Mouse (Mus musculus) embryo, embryonic 10 days (tissue): ENCODE data around the gene Odf4.

Source experiments
- DNase-seq: peaks from one replicate; pipeline ENCODE4 v3.0.0-alpha.2; 2015; ENCODE audit warnings: low spot score

Gene Odf4

GRCm38 (mm10) chr11:68902367-68902766 is 24.5 kb downstream of the Odf4 start:
- DNase-seq, result no peak

DNA sequence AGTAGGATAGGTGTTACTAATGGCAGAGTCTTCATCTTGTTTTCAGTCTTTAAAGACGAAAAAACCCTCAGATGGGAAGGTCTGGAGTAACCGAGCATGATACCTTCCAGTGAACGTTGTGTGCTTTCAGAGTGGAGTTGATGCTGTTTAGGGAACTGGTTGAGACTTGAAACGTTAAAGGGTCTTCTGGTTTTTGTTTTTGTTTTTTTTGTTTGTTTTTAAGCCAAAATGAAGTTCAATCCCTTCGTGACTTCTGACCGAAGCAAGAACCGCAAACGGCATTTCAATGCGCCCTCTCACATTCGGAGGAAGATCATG is 24.9 kb downstream of the Odf4 start:
- no peak for DNase-seq

DNA sequence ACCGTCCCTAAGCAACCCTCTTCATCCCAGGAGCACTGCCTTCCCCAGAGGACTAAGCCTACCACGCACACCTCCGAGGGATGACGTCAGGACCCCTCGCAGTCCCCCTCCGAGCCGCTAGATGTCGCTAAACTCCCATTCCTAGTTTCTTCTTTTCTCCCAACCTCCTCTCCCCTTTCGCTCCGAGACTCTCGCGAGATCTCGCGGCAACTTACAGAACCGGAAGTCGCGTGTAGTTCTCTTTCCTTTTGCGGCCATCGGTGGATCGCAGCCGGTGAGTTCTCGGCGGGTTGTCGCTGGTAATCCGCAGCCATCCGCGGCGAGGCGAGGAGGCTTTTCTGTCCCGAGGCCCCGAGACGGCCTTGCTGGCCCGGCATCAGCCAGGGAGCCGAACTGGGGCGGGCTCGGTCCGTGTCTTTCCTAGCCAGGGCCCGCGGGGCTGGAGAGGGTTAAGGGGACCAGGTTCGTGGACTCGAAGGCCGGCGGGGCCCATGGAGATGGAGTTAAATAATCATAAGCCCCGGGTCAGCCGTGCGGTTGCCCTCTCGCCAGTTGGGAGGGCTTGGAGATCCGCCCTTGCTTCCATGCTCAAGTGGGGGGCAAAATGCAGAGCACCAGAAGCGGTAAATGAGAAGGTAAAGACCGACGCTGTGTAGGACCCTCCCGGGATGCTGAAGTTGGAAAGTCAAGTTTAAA is 25.4 kb downstream of the Odf4 start, which contains the start of gene Rpl26:
Gene Rpl26, plus strand, starts transcription at position 233 of the 696 bp plus-strand sequence.
- peak; percentile 98 for DNase-seq

- DNase-seq, result no peak
Observed at GRCm38 (mm10) chr11:68900519-68901350, 26.1 kb downstream of the Odf4 start.

GRCm38 (mm10) chr11:68899815-68900214 is 27.1 kb downstream of the Odf4 start:
- DNase-seq, result no peak

DNA sequence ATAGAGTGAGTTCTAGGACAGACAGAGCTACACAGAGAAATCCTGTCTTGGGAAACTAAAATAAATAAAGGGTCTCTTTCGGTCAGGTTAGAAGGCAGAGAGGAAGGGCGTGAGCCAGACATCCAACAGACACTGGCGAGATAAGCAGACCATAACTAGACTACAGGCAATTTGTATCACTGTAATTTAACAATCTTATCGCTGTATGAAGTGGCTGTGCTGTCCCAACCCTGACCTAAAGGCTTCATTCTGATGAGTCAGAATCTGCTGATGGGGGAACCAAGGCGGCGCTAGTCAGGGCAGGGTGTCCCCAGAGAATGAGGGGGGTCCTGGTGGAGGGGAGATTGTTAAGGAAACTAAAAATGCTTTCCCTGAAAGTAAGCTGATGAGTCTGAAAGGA is 28.1 kb downstream of the Odf4 start:
- DNase-seq, result no peak

- DNase-seq, result no peak
Observed at GRCm38 (mm10) chr11:68897838-68898237, 29.0 kb downstream of the Odf4 start.

- DNase-seq, result peak; percentile 70
Observed at GRCm38 (mm10) chr11:68897120-68897519, 29.8 kb downstream of the Odf4 start.

DNA sequence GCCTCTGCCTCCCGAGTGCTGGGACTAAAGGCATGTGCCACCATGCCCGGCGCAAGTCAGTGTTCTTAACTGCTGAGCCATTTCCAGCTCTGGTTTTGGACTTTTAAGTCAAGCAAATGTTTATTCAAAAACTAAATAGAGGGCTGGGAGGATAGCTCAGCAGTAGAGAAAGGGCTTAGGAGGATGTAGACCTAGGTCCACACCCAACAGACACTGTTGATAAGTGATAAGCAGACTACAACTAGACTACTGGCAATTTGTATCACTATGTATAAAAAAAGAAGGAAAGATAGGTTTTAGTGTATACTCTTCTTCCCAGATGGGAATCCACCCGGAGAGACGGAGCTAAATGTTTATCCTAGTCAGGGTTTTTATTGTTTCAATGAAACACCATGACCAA is 30.6 kb downstream of the Odf4 start:
- no peak for DNase-seq

GRCm38 (mm10) chr11:68893911-68894464 is 32.9 kb downstream of the Odf4 start:
- DNase-seq, result no peak

- DNase-seq, result no peak
Observed at GRCm38 (mm10) chr11:68892233-68892832, 34.5 kb downstream of the Odf4 start.

DNA sequence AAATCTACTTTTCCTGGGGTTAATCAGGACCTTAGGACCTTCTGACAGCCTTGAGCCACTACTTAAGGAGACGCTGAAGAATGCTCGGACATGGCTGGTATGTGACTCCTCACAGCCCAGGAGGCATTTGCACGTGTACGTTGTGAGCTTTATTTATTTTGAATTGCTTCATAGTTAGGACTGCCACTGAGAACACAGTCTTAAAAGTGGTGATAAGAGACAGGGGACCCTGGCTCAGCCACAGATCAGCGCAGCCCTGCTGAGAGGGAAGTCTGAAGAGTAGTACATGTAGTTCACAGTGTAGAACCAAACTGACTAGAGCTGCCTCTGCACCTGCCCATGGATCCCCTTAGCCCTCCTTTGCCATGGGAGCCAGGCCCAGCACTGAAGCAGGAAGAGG is 35.1 kb downstream of the Odf4 start:
- DNase-seq, result no peak

DNA sequence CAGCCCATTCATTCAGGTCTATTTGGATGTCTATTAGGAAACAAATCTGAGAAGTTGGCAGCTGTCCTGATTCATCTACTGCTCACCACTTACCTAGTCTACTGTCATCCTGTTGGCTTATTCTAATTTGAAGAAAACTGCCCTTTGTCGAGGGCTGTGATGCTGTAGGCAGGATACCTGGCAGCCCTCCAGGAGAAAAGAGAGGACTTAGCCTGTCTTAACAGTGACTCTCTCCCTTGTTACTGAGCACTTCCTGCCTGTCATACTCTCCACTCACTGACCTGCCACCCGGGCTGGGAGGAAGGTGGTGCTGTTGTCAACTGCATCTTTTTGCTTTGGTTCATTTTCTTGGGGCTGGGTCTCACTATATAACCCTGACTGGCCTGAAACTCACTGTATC is 36.3 kb downstream of the Odf4 start:
- no peak for DNase-seq

GRCm38 (mm10) chr11:68888653-68889052 is 38.2 kb downstream of the Odf4 start:
- no peak for DNase-seq

- no peak for DNase-seq
Observed at GRCm38 (mm10) chr11:68888253-68888652, 38.6 kb downstream of the Odf4 start, which contains the start of gene Rnf222. TSS of gene Rnf222 (plus strand) at chr11:68888553.

GRCm38 (mm10) chr11:68886091-68886490 is 40.8 kb downstream of the Odf4 start:
- DNase-seq, result no peak

DNA sequence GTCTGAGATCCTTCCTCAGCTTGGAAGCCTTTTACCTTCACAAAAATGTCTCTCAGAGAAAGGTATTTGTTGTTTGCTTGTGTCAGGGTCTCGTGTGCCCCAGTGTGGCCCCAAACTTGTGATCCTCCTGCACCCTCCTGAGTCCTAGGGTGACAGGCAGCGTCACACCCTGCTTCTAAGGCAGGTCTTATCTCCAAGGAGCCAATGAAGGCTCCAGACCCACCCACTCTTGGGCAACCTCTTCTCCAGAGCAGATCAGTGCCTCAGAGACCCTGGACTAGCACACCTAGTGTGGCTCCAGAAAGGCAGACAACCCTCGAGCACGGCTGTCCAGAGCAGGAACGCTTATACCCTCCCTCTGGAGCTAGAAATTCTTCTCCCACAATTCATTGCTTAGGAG is 42.5 kb downstream of the Odf4 start:
- DNase-seq, result no peak

GRCm38 (mm10) chr11:68883843-68884242 is 43.0 kb downstream of the Odf4 start:
- no peak for DNase-seq

DNA sequence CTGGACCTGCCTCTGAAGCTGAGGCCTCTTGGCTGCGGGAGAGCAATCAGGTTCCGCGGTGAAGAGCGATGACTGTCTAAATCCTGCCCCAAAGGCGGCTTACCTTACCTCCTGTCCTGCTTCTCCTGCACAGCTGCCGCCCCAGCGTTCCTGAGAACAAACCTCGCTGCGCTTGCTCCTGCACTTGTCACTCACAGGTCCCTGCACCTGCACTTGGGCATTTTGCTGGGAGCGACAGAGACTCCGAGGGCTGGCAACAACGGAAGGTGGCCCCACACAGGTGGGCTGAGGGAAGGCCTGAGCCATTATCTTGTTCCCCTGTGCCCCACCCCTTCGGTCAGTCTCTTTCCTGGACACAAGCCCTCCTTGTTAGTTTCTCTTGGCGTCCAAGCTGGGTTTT is 44.8 kb downstream of the Odf4 start:
- peak; percentile 21 for DNase-seq

- DNase-seq, result no peak
Observed at GRCm38 (mm10) chr11:68878811-68879210, 48.1 kb downstream of the Odf4 start.

- peak; percentile 88 for DNase-seq
Observed at GRCm38 (mm10) chr11:68874841-68875240, 52.0 kb downstream of the Odf4 start.
